Mouse (Mus musculus): ENCODE measurements around the gene Zfp213.
A peak's percentile ranks its signal among the peaks of the same experiment; 100 is the strongest.
"Not testable (repeated sequence)": the region's sequence is repeated elsewhere in the genome, so short reads cannot be mapped to it uniquely, and the experiment has no call there.

The Zfp213 gene

DNA sequence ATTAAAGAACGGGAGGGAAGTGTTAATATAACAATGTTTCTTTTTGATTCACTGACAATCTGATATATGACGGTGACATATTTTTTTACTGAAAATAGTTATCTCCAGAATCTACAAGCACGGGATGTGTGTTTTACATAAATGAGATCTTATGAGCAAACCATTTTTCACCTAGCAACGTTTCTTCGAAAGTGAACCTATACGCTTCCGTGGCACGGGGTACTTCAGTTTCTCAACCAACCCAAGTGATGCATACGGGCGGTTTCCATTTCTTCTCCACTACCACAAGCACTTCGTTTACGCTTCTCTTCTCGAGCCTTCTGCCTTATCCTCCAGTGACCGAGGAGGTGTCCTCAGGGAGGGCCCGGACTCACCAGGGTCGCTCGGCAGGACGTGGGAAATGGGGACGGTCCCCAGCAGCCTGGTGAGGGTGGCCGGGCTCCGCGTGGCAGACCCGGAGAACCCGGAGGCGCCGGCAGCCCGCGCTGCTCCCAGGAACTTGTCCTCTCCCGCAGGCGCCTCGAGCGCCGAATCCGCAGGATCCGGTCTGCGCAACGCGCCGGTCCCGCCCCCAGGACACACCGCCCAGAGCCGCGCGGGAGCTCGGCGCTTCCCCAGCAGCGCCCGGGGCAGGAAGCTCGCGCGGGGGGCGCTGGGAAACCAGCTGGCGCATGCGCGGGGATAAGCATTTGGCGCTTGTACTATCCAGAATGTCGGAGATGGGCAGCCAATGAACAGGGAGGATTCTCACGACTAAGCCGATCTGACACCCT is at the start of gene Zfp213:
Gene Zfp213 (minus strand): TSS at position 644 of the 773 bp plus-strand sequence.
- peak; percentile 90 to 92 for DNase-seq

GRCm38 (mm10) chr17:23610361-23610800 is 46.3 kb upstream of the Zfp213 start:
- DNase-seq, result peak; percentile 79 to 88

DNA sequence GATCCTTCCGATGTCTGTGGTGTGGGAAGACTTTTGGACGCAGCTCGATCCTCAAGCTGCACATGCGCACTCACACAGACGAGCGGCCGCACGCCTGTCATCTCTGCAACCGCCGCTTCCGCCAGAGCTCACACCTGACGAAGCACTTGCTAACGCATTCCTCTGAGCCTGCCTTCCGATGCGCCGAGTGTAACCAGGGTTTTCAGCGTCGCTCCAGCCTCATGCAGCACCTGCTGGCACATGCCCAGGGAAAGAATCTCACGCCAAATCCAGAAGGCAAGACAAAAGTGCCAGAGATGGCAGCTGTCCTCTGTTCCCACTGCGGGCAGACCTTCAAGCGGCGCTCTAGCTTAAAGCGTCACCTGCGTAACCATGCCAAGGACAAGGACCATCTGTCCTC is 45.6 kb upstream of the Zfp213 start:
- DNase-seq, result peak in 1 of 2 experiments; percentile 14

GRCm38 (mm10) chr17:23605220-23605619 is 41.2 kb upstream of the Zfp213 start:
- no peak for DNase-seq

DNA sequence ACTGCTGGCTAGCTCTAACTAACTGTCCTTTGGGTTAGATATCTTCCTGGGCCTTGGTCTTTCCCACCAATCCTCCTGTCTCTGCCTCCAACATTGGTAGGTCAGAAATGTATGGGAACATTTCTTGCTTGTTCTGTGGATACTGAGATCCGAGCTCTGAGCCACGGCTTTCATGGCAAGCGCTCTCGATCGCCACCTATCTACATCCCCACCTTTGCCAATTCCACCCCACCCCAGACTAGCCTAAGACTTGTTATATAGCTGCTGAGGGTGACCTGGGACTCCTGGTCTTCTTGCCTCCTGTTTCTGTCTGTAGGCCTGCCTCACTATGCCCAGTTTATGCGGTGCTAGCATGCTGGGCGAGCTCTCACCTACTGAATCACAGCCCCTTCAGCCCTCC is 40.4 kb upstream of the Zfp213 start:
- DNase-seq, result no peak

GRCm38 (mm10) chr17:23603542-23603941 is 39.5 kb upstream of the Zfp213 start:
- no peak for DNase-seq

DNA sequence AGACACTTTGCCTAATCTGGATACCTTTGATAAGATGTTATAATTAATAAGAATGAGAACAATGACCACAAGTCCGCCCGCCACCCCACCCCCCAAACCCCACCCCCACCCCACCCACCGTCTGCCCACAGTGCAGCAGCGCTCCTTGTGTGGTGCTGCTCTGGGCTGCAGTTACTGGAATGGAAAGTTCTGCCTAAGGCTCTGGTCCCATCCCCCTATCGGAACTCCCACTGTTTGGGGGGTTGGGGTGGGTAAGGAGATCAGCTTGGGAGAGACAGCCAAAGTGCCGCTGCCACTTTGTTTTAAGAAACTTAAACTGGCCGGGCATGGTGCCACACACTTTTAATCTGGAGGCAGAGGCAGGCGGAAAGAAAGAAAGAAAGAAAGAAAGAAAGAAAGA is 39.0 kb upstream of the Zfp213 start:
- DNase-seq, result no peak

DNA sequence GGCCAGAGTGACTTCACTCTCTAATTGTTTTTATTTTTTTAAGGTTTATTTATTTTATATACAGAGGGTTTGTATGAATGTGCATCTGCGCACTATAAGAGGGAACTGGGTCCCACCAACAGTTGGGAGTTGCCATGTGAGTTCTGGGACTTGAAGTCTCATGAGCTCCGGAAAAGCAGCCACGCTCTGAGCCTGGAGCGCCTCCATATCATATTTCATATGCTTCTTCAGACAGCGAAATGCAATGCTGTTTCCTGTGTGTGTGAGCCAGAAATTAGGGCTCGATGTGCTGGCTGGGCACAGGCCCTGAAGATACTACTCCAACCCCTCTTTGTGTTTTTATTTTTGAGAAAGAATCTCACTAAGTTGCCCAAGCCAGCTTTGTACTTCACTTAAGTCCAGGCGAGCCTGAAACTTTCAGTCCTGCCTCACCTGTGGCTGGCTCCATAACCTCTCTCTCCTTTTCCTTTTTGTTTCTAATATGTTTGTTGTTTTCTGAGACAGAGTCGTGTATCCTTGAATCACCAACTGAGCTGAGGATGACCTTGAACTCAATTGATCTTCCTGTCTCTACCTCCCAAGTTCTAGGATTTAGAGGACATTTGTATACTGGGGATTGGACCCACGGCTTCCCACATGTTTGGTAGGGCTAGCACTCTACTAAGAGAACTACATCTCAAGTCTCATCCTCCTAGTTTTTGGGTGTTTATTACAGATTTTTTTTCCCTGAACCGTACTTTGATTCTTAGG is 38.0 kb upstream of the Zfp213 start:
- DNase-seq, result no peak

- no peak for DNase-seq
Measured at GRCm38 (mm10) chr17:23600641-23601622, 36.9 kb upstream of the Zfp213 start, which contains the start of gene Zscan10. Gene Zscan10, plus strand, starts transcription at chr17:23600856.

GRCm38 (mm10) chr17:23599605-23600063 is 35.6 kb upstream of the Zfp213 start:
- no peak for DNase-seq

DNA sequence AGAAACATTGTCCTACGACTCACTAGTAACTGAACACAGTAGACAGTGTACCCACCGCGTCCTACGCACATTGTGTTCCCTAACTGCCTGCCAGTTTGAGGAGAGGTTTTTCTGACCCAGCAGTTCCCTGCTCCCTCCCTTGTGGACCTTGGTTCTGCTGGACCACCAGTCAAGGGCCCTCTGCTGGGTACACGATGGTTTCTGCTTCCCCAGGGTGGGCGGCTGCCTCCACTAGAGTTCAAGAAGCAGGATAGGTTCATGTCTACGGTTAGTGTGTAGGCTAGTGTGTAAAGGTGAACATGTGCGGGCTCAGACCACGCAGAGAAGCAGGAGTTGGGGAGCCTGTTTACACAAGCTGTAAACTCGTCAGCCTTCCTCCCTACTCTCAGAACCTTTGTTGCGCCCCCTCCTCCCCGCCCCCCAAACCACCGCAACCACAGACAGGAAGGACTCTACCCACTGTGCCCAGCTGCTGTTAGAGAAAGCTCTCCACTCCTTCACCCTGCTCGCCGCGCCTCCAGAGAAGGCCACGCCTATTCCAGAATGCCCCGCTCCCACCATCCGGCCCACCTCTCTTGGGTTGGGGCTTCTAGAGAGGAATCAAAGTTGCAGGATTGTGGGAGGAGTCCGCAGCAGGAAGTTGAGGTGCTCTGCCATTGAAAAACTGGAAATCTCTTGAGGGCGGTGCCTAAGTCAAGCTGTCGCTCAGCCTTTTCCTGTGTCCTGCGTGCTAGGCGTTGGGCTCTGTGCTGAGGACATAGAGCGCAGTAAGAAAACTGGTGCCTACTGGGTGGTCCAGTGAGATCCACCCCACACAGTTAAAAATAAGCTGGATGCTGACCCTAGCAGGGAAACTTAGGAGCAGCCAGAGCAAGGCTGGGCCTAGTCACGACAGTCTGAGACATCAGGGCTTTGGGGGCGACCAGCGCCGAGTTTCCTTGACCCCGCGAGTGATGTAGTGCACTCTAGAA is 34.8 kb upstream of the Zfp213 start, which contains the start of gene Zfp13:
Gene Zfp13 (minus strand): TSS at position 906 of the 971 bp plus-strand sequence.
- DNase-seq, result peak; percentile 92 to 98

- DNase-seq, result not testable (repeated sequence)
Measured at GRCm38 (mm10) chr17:23595139-23595538, 31.1 kb upstream of the Zfp213 start.

GRCm38 (mm10) chr17:23592926-23593300 is 28.9 kb upstream of the Zfp213 start:
- DNase-seq, result no peak

DNA sequence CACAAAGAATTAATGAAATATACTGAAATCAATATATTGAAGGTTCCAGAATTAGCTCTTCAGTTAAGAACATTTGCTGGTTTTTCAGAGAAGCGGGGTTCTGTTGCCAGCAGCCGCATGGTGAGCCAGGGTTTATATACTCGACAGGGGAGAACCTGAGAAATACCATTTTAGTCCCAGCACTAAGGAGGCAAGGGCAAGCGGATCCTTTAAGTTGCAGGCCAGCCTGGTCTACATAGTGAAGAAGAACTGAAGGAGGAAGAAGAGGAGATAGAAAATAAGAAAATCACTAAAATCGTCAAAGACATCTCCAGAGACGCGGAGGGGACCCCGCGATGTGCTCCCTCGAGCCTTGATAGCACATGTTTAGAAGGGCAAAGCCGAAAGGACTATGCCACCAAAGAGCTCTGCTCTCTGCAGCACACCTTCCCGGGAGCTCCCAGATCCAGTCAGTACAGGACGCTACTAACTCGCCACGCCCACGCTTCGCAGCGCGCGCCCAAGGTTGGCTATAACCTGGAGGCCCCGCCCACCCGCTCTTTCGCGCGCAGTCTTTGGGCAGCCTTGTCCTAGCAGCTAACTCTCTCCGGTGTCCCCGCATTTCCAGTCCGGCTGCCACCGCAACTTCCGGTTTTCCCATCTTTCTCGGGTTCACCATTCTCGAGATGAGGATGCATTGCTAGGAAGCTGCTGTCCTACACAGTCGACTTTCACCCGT is 28.3 kb upstream of the Zfp213 start:
- peak; percentile 79 to 84 for DNase-seq

- DNase-seq, result no peak
Measured at GRCm38 (mm10) chr17:23587253-23587652, 23.2 kb upstream of the Zfp213 start.

GRCm38 (mm10) chr17:23585721-23586491 is 21.9 kb upstream of the Zfp213 start:
- no peak for DNase-seq

DNA sequence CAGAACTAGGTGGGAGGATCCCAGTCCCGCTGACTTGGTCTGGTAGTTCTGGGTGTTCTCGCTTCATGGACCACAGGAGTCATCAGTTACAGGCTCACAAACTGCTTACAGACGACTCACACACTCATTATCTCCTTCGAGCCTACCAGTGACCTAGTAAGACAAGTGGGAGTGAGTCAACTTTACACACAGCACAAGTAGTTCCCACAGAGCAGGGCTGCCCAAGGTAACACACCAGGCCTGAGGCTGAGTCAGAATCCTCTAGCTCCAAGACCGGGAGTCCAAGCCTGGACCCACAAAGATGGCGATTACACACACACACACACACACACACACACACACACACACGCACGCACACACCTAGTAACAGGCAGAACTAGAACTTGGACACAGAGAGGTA is 20.7 kb upstream of the Zfp213 start:
- DNase-seq, result no peak

GRCm38 (mm10) chr17:23575951-23576552 is 12.0 kb upstream of the Zfp213 start:
- DNase-seq, result no peak

- DNase-seq, result no peak
Measured at GRCm38 (mm10) chr17:23574130-23574529, 10.1 kb upstream of the Zfp213 start.

Data from thymus, adult 18-20 months (tissue).